Mouse (Mus musculus): ENCODE data around the gene Ube2n. TPM values are rescaled to one million over a fixed set of nuclear protein-coding genes. Genes with fewer than 3 reads are reported as not detected.

Ube2n gene
- polyA plus RNA-seq, 1 experiment from 2014 or later = 266 TPM

DNA sequence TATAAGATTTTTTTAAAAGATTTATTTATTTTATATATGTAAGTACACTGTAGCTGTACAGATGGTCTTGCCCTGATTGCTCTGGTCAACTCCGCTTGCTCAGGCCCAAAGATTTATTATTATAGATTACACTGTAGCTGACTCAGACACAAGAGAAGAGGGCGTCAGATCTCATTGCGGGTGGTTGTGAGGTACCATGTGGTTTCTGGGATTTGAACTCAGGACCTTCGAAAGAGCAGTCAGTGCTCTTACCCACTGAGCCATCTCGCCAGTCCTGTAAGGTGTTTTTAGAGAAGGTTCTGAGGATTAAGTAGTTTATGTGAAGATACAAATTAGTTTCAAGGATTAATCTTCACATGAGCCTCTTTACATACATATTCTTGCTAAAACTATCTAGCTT lies 10.9 kb downstream of the Ube2n start:
- Histone ChIP-seq H3K27ac (ENCODE audit: poor library complexity, severe bottlenecking) (no peak overlapping the region), H3K4me1 (replicated peaks) (peaks cover 32% of the 10 kb centered on the region), H3K9ac (no peak overlapping the region), H3K9me3 (replicated peaks) (no peaks in the 10 kb centered on the region), H3K36me3 (peaks cover 9% of the 10 kb centered on the region; the same call in 1 of the 2 replicates), H3K4me3 (no peak overlapping the region), H3K27me3 (replicated peaks) (no peaks in the 10 kb centered on the region), H3K4me2 (no peak overlapping the region)
- no peak for ATAC-seq (ENCODE audit: insufficient number of reproducible peaks, low FRiP score)
- 94% methylated on average over 5 of the region's 5 CpGs for WGBS

DNA sequence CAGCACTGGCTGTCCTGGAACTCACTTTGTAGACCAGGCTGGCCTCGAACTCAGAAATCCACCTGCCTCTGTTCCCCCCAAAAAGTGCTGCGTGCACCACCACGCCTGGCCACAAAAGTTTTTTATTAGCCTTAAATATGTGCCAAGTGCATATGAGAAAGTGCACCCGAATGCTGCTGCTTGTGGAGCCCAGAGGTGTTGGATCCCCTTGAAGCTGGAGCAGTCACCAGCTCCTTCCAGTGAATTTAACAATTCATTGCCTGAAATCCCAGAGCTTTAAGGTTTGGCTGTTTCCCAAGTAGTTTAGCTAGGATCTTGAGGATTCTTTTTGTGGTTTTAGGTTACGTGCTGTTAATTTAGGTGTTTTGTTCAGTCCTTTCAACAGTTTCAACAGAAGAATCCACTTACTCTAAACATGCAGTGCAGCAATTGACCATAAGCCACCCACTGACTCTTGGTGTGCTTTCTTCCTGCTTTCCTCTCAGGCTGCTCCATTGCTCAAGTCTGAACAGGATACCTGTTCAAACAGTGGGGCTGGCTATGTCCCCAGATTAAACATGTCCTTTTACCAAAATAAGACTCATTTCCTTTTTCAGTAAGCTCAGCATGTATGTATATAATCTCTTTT lies 11.7 kb downstream of the Ube2n start:
- Histone ChIP-seq H3K9ac (no peak overlapping the region), H3K27ac (ENCODE audit: poor library complexity, severe bottlenecking) (no peak overlapping the region; the same call in 1 of the 2 replicates), H3K4me3 (no peak overlapping the region), H3K36me3 (peaks cover 9% of the 10 kb centered on the region; the same call in 1 of the 2 replicates), H3K9me3 (replicated peaks) (no peaks in the 10 kb centered on the region), H3K27me3 (replicated peaks) (no peaks in the 10 kb centered on the region), H3K4me1 (replicated peaks) (peaks cover 34% of the 10 kb centered on the region), H3K4me2 (no peak overlapping the region)
- no peak for ATAC-seq (ENCODE audit: insufficient number of reproducible peaks, low FRiP score)
- 82% methylated on average over 5 of the region's 5 CpGs for WGBS

DNA sequence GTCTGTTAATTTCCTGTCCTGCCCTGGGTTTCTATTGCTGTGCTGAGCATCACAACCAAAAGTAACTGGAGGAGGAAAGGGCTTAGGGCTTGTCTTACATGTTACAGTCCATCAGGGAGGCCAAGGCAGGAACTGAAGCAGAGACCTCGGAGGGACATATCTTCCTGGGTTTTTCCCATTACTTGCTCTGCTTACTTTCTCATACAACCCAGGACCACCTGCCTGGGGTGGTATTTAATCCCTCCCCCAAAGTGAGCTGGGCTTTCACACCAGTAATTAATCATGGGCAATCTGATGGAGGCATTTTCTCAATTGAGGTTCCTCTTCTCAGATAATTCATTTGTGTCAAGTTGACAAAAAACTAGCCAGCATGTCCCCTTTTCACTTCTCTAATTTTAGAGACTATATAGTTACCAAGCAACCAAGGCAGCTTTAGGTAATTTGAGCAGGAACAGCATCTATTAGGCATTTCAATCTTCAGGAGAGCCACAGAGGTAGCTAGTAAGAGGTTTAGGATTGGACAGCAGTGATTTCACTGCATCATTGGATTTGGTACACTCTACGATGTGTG lies 15.7 kb downstream of the Ube2n start:
- Histone ChIP-seq H3K27me3 (replicated peaks) (no peaks in the 10 kb centered on the region), H3K4me1 (replicated peaks) (peaks cover 52% of the 10 kb centered on the region), H3K27ac (ENCODE audit: poor library complexity, severe bottlenecking) (no peak overlapping the region), H3K9me3 (replicated peaks) (no peaks in the 10 kb centered on the region), H3K9ac (no peak overlapping the region), H3K4me3 (no peak overlapping the region), H3K4me2 (no peak overlapping the region), H3K36me3 (no peaks in the 10 kb centered on the region)
- no peak for ATAC-seq (ENCODE audit: insufficient number of reproducible peaks, low FRiP score)
- WGBS = 79% methylated on average over 2 of the region's 2 CpGs

DNA sequence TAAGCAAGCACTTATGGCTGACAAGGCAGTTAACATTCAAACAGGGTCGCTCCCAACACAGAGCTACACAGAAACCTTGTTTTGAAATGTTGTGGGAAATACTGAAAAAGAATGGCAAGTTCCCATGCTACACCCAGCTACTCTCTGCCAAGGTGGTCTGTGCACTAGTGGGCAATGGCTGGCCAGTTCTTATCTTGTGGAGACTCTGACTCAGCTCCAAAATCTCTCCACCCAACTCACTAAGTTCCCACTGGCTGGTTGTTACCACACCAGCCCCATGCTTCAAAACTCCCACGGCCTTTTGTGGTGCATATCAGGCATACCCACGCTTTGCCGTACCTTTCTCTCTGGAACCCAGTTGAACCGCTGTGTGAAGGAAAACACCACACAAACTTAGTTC lies 18.0 kb downstream of the Ube2n start:
- Histone ChIP-seq H3K4me2 (no peak overlapping the region), H3K9ac (no peak overlapping the region), H3K27ac (ENCODE audit: poor library complexity, severe bottlenecking) (peak overlapping the region; percentile 36), H3K9me3 (replicated peaks) (no peaks in the 10 kb centered on the region), H3K27me3 (replicated peaks) (no peaks in the 10 kb centered on the region), H3K4me3 (no peak overlapping the region), H3K4me1 (replicated peaks) (peaks cover 51% of the 10 kb centered on the region), H3K36me3 (no peaks in the 10 kb centered on the region)
- ATAC-seq (ENCODE audit: insufficient number of reproducible peaks, low FRiP score) = peak; percentile 61; the same call in 1 of the 2 replicates
- 64% methylated on average over 5 of the region's 5 CpGs for WGBS

DNA sequence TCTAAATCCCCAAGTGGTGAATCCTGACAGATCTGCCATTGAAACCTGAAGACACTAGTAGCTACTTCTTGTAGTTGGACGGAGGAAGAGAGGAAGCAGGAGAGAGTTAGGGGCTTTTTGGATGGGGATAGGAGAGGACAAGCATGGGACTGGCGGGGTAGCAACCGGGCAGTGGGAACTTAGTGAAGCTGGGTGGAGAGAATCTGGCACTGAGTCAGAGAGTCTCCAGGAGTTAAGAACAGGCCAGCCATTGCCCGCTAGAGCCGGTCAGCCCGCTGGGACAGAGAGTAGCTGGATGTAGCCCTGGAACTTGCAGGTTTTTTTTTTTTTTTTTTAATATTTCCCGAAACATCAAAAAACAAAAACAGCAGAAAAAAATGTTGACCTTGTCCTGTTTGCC lies 18.4 kb downstream of the Ube2n start:
- Histone ChIP-seq H3K9ac (no peak overlapping the region), H3K4me3 (no peak overlapping the region), H3K27ac (ENCODE audit: poor library complexity, severe bottlenecking) (peak overlapping the region; percentile 36), H3K27me3 (replicated peaks) (no peaks in the 10 kb centered on the region), H3K9me3 (replicated peaks) (no peaks in the 10 kb centered on the region), H3K4me2 (no peak overlapping the region), H3K4me1 (replicated peaks) (peaks cover 53% of the 10 kb centered on the region), H3K36me3 (no peaks in the 10 kb centered on the region)
- WGBS = 79% methylated on average over 7 of the region's 7 CpGs
- 0 out of 2 replicates have a peak, but pooled peaks have one; percentile 61 for ATAC-seq (ENCODE audit: insufficient number of reproducible peaks, low FRiP score)

DNA sequence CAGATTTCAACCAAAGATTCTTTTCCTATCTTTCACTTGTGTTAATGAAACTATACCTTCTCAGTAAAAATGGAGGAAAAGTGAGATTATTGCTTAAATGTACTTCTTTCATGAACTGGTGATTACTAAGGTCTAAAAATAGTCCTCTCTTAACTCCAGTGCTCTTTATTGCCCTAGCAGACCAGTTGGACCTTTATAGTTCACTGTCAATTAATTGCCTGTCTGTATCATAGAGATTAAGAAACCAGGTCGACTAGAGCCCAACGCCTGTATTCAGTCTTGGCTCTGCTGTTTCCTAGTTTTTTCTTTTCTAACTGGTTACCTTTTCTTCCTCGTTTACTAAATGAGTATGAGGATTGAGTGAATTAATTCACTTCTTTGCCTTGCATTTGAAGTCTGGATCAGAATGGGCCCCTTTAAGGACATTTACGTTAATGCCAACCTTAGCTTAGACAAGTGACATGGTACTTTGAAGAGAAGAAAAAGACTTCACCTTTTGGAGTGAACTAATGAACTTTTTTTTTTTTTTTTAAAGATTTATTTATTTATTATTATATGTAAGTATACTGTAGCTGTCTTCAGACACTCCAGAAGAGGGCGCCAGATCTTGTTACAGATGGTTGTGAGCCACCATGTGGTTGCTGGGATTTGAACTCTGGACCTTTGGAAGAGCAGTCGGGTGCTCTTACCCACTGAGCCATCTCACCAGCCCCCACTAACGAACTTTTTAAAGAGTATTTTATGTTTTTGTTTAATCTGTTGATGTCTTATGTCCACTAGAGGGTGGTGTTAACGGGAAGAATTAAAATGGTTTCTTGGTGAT lies 20.7 kb downstream of the Ube2n start:
- no peak for ATAC-seq (ENCODE audit: insufficient number of reproducible peaks, low FRiP score)

DNA sequence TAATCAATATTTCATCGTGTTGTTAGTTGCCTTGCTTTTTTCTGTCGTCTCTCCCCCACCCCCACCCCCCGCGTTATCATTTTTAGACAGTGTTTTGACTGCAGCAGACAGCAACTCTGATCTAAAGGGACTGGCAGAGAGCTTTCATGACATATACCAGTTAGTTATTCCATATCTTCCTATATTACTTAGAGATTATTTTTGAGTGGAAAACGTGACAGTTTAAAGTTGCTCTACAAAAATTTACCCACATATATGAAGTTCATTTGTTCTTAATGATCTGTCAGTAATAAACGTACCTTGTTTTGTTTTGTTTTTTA lies 21.2 kb downstream of the Ube2n start:
- no peak for ATAC-seq (ENCODE audit: insufficient number of reproducible peaks, low FRiP score)
- Histone ChIP-seq H3K4me3 (no peak overlapping the region), H3K4me1 (replicated peaks) (peaks cover 49% of the 10 kb centered on the region), H3K27ac (ENCODE audit: poor library complexity, severe bottlenecking) (no peak overlapping the region), H3K36me3 (no peaks in the 10 kb centered on the region), H3K4me2 (no peak overlapping the region), H3K9me3 (replicated peaks) (no peaks in the 10 kb centered on the region), H3K9ac (no peak overlapping the region), H3K27me3 (replicated peaks) (no peaks in the 10 kb centered on the region)
- 62% methylated on average over 6 of the region's 6 CpGs for WGBS

More for the DNA sequence above, 20.7 kb downstream of the Ube2n start:
- Histone ChIP-seq H3K4me3 (no peak overlapping the region), H3K27me3 (replicated peaks) (no peaks in the 10 kb centered on the region), H3K36me3 (no peaks in the 10 kb centered on the region), H3K9ac (no peak overlapping the region), H3K9me3 (replicated peaks) (no peaks in the 10 kb centered on the region), H3K4me2 (no peak overlapping the region), H3K4me1 (replicated peaks) (peaks cover 53% of the 10 kb centered on the region), H3K27ac (ENCODE audit: poor library complexity, severe bottlenecking) (no peak overlapping the region)
- 80% methylated on average over 8 of the region's 8 CpGs for WGBS

DNA sequence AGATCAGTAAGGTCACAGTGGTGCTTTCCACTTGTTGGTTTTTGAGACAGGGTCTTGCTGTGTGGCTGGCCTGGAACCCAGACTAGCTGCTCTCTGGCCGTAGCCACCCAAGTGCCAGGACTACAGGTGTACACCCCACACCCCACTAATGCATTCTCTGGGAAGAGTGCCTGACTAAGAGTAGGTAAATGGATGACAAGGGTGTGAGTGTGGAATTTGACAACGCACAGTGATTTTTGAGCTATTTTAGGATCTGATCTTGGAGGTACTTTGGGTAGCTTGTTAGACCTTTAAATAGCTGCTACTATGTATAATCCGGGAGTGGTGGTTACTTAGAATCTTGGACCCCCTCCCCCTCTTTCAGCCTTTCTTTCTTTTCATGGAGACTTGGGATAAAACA lies 24.3 kb downstream of the Ube2n start:
- H3K27ac ChIP-seq (ENCODE audit: poor library complexity, severe bottlenecking) = peak overlapping the region; percentile 67
- WGBS = 46% methylated on average over 3 of the region's 3 CpGs
- H3K4me2 ChIP-seq = peak overlapping the region; percentile 49
- no peaks in the 10 kb centered on the region for H3K27me3 ChIP-seq (replicated peaks)
- H3K4me1 ChIP-seq (replicated peaks) = peaks cover 38% of the 10 kb centered on the region
- no peak for ATAC-seq (ENCODE audit: insufficient number of reproducible peaks, low FRiP score)
- no peaks in the 10 kb centered on the region for H3K9me3 ChIP-seq (replicated peaks)
- H3K36me3 ChIP-seq = peaks cover 9% of the 10 kb centered on the region
- H3K4me3 ChIP-seq = no peak overlapping the region
- no peak overlapping the region for H3K9ac ChIP-seq

DNA sequence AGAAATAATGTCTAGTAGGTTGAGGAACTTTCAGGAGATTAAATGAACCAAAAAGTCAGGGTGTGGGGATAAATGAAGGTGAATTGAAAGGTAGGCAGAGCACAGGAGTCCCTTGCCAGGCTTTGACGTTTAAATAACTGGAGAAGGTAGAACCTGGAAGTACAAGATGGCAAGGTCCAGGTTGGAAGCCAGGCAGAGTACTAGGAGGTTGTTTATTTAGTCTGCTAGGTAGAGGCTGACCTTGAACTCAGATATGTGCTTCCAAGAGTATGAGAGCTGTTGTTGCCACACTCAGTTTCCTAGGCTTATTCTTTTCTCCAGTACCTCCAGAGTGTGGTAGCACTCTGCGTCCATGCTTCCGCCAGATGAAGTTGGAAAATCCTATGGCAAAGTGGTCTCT lies 24.9 kb downstream of the Ube2n start:
- Histone ChIP-seq H3K4me1 (replicated peaks) (peaks cover 40% of the 10 kb centered on the region), H3K9me3 (replicated peaks) (no peaks in the 10 kb centered on the region), H3K36me3 (peaks cover 15% of the 10 kb centered on the region), H3K4me3 (no peak overlapping the region), H3K9ac (no peak overlapping the region), H3K27me3 (replicated peaks) (no peaks in the 10 kb centered on the region), H3K27ac (ENCODE audit: poor library complexity, severe bottlenecking) (no peak overlapping the region), H3K4me2 (no peak overlapping the region)
- WGBS = 82% methylated on average over 3 of the region's 3 CpGs
- ATAC-seq (ENCODE audit: insufficient number of reproducible peaks, low FRiP score) = no peak

DNA sequence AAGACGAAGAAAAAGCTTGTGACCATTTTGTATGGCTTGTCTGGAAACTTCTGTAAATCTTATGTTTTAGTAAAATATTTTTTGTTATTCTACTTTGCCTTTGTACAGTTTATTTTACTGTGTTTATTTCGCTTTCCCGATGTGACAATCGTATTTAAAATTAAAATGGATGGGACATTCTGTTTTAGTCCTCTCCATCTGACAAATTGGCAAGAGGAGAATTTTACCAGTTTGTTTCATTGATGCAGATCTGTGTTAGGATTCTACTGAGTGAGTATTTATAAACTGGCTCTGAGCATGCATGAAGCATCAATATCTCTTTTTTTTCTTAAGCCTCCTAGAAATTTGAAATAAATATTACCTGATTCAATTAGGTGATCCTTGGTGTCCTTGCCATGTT lies 28.0 kb downstream of the Ube2n start:
- no peak for ATAC-seq (ENCODE audit: insufficient number of reproducible peaks, low FRiP score)
- Histone ChIP-seq H3K4me2 (no peak overlapping the region), H3K4me1 (replicated peaks) (peaks cover 34% of the 10 kb centered on the region), H3K9ac (no peak overlapping the region), H3K9me3 (replicated peaks) (no peaks in the 10 kb centered on the region), H3K36me3 (peaks cover 41% of the 10 kb centered on the region), H3K27me3 (replicated peaks) (no peaks in the 10 kb centered on the region), H3K27ac (ENCODE audit: poor library complexity, severe bottlenecking) (no peak overlapping the region), H3K4me3 (no peak overlapping the region)
- WGBS = 90% methylated on average over 4 of the region's 4 CpGs

DNA sequence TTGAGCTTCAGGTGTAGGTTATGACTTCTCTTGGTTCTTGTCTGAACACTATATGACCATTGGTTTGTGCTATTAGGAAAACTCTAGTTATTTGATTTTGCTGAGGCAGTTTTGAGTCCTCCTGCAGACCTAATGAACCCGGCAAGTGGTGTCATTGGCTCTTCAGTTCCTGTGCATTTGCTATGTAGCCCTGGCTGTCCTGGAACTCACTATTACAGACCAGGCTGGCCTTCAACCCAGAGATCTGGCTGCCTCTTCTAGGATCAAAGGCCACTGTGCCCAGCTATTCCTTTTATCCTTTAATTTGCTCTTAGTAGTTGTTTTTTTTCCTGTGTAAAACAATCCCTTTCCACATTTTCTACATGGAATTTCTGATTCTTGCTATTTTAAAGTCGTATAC lies 28.4 kb downstream of the Ube2n start:
- WGBS = 88% methylated on average over 2 of the region's 2 CpGs
- Histone ChIP-seq H3K27ac (ENCODE audit: poor library complexity, severe bottlenecking) (no peak overlapping the region), H3K9me3 (replicated peaks) (no peaks in the 10 kb centered on the region), H3K36me3 (peaks cover 45% of the 10 kb centered on the region), H3K4me1 (replicated peaks) (peaks cover 29% of the 10 kb centered on the region), H3K4me3 (no peak overlapping the region), H3K27me3 (replicated peaks) (no peaks in the 10 kb centered on the region), H3K4me2 (no peak overlapping the region), H3K9ac (no peak overlapping the region)
- ATAC-seq (ENCODE audit: insufficient number of reproducible peaks, low FRiP score) = no peak

Measured in heart, embryonic 12.5 days (tissue).